Mouse (Mus musculus) frontal cortex, adult (tissue): ENCODE measurements around the gene Slc25a22.
A peak's percentile ranks its signal among the peaks of the same experiment; 100 is the strongest.

ENCODE experiments used
- ATAC-seq: cut with Nextera tagmentation; 2 replicates; pipeline ENCODE4 v1.9.2; 2017; ENCODE audit warnings: mild to moderate bottlenecking, moderate library complexity, mixed read lengths; ENCODE audit not compliant: low TSS enrichment

The Slc25a22 gene

GRCm38 (mm10) chr7:141435129-141435855 lies 2.4 kb downstream of the Slc25a22 start:
- ATAC-seq, result peak; percentile 34; the same call in 1 of the 2 replicates

- ATAC-seq, result peak; percentile 33; the same call in 1 of the 2 replicates
Observed at GRCm38 (mm10) chr7:141434464-141434863, 3.2 kb downstream of the Slc25a22 start.

- ATAC-seq, result no peak
Observed at GRCm38 (mm10) chr7:141433517-141434400, 3.9 kb downstream of the Slc25a22 start.

GRCm38 (mm10) chr7:141432741-141433516 lies 4.8 kb downstream of the Slc25a22 start:
- no peak for ATAC-seq

GRCm38 (mm10) chr7:141432186-141432611 lies 5.5 kb downstream of the Slc25a22 start:
- no peak for ATAC-seq

GRCm38 (mm10) chr7:141431434-141432185 lies 6.1 kb downstream of the Slc25a22 start:
- no peak for ATAC-seq

GRCm38 (mm10) chr7:141430585-141431240 lies 7.0 kb downstream of the Slc25a22 start:
- no peak for ATAC-seq

- ATAC-seq, result no peak
Observed at GRCm38 (mm10) chr7:141429840-141430584, 7.7 kb downstream of the Slc25a22 start.

- ATAC-seq, result peak; percentile 89
Observed at GRCm38 (mm10) chr7:141429310-141429709, 8.4 kb downstream of the Slc25a22 start, which contains the start of gene Cend1. Cend1 (minus strand) TSS chr7:141429491.

- ATAC-seq, result no peak
Observed at GRCm38 (mm10) chr7:141428701-141429100, 9.0 kb downstream of the Slc25a22 start.

GRCm38 (mm10) chr7:141426948-141427730 lies 10.6 kb downstream of the Slc25a22 start:
- ATAC-seq, result no peak

GRCm38 (mm10) chr7:141423811-141424210 lies 13.9 kb downstream of the Slc25a22 start:
- no peak for ATAC-seq

- ATAC-seq, result no peak
Observed at GRCm38 (mm10) chr7:141420030-141420702, 17.5 kb downstream of the Slc25a22 start.

- no peak for ATAC-seq
Observed at GRCm38 (mm10) chr7:141418970-141419369, 18.7 kb downstream of the Slc25a22 start.

- no peak for ATAC-seq
Observed at GRCm38 (mm10) chr7:141417731-141418681, 19.7 kb downstream of the Slc25a22 start.

- no peak for ATAC-seq
Observed at GRCm38 (mm10) chr7:141416144-141416841, 21.4 kb downstream of the Slc25a22 start.
